Mouse (Mus musculus): Measurements from ENCODE around the gene Rassf5. TPM values are rescaled to one million over a fixed set of nuclear protein-coding genes. Genes with fewer than 3 reads are reported as not detected.
"Not testable (repeated sequence)": the region's sequence is repeated elsewhere in the genome, so short reads cannot be mapped to it uniquely, and the experiment has no call there.

Rassf5 gene
- polyA plus RNA-seq, 1 experiment from 2014 or later: 8.0 TPM

GRCm38 (mm10) chr1:131161091-131161490, 84.0 kb downstream of the Rassf5 start:
- Histone ChIP-seq H3K4me3 (ENCODE audit: low read depth, low read length) (no peak overlapping the region), H3K4me2 (ENCODE audit: low read depth, low read length) (no peak overlapping the region), H3K27ac (ENCODE audit: low read depth) (no peak overlapping the region), H3K9me3 (ENCODE audit: low read length) (no peaks in the 10 kb centered on the region), H3K4me1 (ENCODE audit: insufficient read depth) (no peaks in the 10 kb centered on the region), H3K36me3 (replicated peaks; ENCODE audit: insufficient read depth, low read length) (peaks cover 60% of the 10 kb centered on the region), H3K27me3 (ENCODE audit: insufficient read depth, low read length) (no peaks in the 10 kb centered on the region), H3K9ac (replicated peaks) (no peak overlapping the region)
- no peak for DNase-seq
- no peak for TF ChIP-seq CTCF (IDR thresholded peaks at IDR 0.05; ENCODE audit: low read depth)
- no peak for TF ChIP-seq EP300 (IDR thresholded peaks at IDR 0.05; ENCODE audit: low read depth)
- no peak for ATAC-seq
- WGBS (ENCODE audit: insufficient replicate concordance): 53% methylated on average over 11 of the region's 11 CpGs

- not testable (repeated sequence) for H3K4me2 ChIP-seq (ENCODE audit: low read depth, low read length); DNase-seq; H3K9ac ChIP-seq (replicated peaks); H3K27ac ChIP-seq (ENCODE audit: low read depth); H3K4me1 ChIP-seq (ENCODE audit: insufficient read depth); H3K9me3 ChIP-seq (ENCODE audit: low read length); H3K4me3 ChIP-seq (ENCODE audit: low read depth, low read length); H3K27me3 ChIP-seq (ENCODE audit: insufficient read depth, low read length)
- ATAC-seq: peak; percentile 35; the same call in 1 of the 2 replicates
- WGBS (ENCODE audit: insufficient replicate concordance): 75% methylated on average over 3 of the region's 3 CpGs
- H3K36me3 ChIP-seq (replicated peaks; ENCODE audit: insufficient read depth, low read length): peaks cover 47% of the 10 kb centered on the region
Measured at GRCm38 (mm10) chr1:131159573-131160327, 85.3 kb downstream of the Rassf5 start.

GRCm38 (mm10) chr1:131155456-131155855, 89.6 kb downstream of the Rassf5 start:
- H3K4me2 ChIP-seq (ENCODE audit: low read depth, low read length): no peak overlapping the region
- H3K4me3 ChIP-seq (ENCODE audit: low read depth, low read length): no peak overlapping the region
- H3K27ac ChIP-seq (ENCODE audit: low read depth): no peak overlapping the region
- H3K9ac ChIP-seq (replicated peaks): no peak overlapping the region
- DNase-seq (peak; percentile 63), ATAC-seq (no peak)
- H3K27me3 ChIP-seq (ENCODE audit: insufficient read depth, low read length): no peaks in the 10 kb centered on the region
- TF ChIP-seq CTCF (IDR thresholded peaks at IDR 0.05; ENCODE audit: low read depth) (peak; percentile 96), EP300 (IDR thresholded peaks at IDR 0.05; ENCODE audit: low read depth) (no peak)
- H3K9me3 ChIP-seq (ENCODE audit: low read length): no peaks in the 10 kb centered on the region
- H3K4me1 ChIP-seq (ENCODE audit: insufficient read depth): peaks cover 10% of the 10 kb centered on the region
- 50% methylated on average over 2 of the region's 2 CpGs for WGBS (ENCODE audit: insufficient replicate concordance)
- peaks cover 13% of the 10 kb centered on the region for H3K36me3 ChIP-seq (replicated peaks; ENCODE audit: insufficient read depth, low read length)

GRCm38 (mm10) chr1:131153018-131153629, 91.9 kb downstream of the Rassf5 start, which contains the start of gene Eif2d:
TSS of gene Eif2d (plus strand) at chr1:131153181.
- DNase-seq (peak; percentile 92), ATAC-seq (peak; percentile 99)
- no peak for TF ChIP-seq CTCF (IDR thresholded peaks at IDR 0.05; ENCODE audit: low read depth)
- 0 out of 2 replicates have a peak, but pooled peaks have one; percentile 49 for TF ChIP-seq EP300 (IDR thresholded peaks at IDR 0.05; ENCODE audit: low read depth)
- Histone ChIP-seq H3K27me3 (ENCODE audit: insufficient read depth, low read length) (no peaks in the 10 kb centered on the region), H3K4me1 (ENCODE audit: insufficient read depth) (peaks cover 10% of the 10 kb centered on the region), H3K9me3 (ENCODE audit: low read length) (no peaks in the 10 kb centered on the region), H3K36me3 (replicated peaks; ENCODE audit: insufficient read depth, low read length) (peaks cover 3% of the 10 kb centered on the region; the same call in 1 of the 2 replicates), H3K27ac (ENCODE audit: low read depth) (peak within 1 kb of the TSS; percentile 67), H3K4me2 (ENCODE audit: low read depth, low read length) (peak within 1 kb of the TSS; percentile 92), H3K4me3 (ENCODE audit: low read depth, low read length) (peak within 1 kb of the TSS; percentile 87), H3K9ac (replicated peaks) (peak within 1 kb of the TSS; percentile 84)
- under 1% methylated on average over 27 of the region's 27 CpGs for WGBS (ENCODE audit: insufficient replicate concordance)

- H3K9ac ChIP-seq (replicated peaks): no peak overlapping the region
- TF ChIP-seq CTCF (IDR thresholded peaks at IDR 0.05; ENCODE audit: low read depth) (no peak), EP300 (IDR thresholded peaks at IDR 0.05; ENCODE audit: low read depth) (no peak)
- no peak overlapping the region for H3K4me2 ChIP-seq (ENCODE audit: low read depth, low read length)
- no peaks in the 10 kb centered on the region for H3K36me3 ChIP-seq (replicated peaks; ENCODE audit: insufficient read depth, low read length)
- H3K9me3 ChIP-seq (ENCODE audit: low read length): no peaks in the 10 kb centered on the region
- H3K4me3 ChIP-seq (ENCODE audit: low read depth, low read length): no peak overlapping the region
- H3K27ac ChIP-seq (ENCODE audit: low read depth): no peak overlapping the region
- no peaks in the 10 kb centered on the region for H3K27me3 ChIP-seq (ENCODE audit: insufficient read depth, low read length)
- 71% methylated on average over 1 of the region's 1 CpGs for WGBS (ENCODE audit: insufficient replicate concordance)
- DNase-seq (no peak), ATAC-seq (no peak)
- H3K4me1 ChIP-seq (ENCODE audit: insufficient read depth): peaks cover 10% of the 10 kb centered on the region
Measured at GRCm38 (mm10) chr1:131149496-131149895, 95.6 kb downstream of the Rassf5 start.

GRCm38 (mm10) chr1:131146181-131146614, 98.9 kb downstream of the Rassf5 start:
- 35% methylated on average over 3 of the region's 3 CpGs for WGBS (ENCODE audit: insufficient replicate concordance)
- DNase-seq: no peak

GRCm38 (mm10) chr1:131145222-131145621, 99.8 kb downstream of the Rassf5 start:
- DNase-seq; H3K27me3 ChIP-seq (ENCODE audit: insufficient read depth, low read length); ATAC-seq; H3K9me3 ChIP-seq (ENCODE audit: low read length); H3K4me2 ChIP-seq (ENCODE audit: low read depth, low read length); H3K27ac ChIP-seq (ENCODE audit: low read depth); H3K4me1 ChIP-seq (ENCODE audit: insufficient read depth); H3K4me3 ChIP-seq (ENCODE audit: low read depth, low read length); H3K9ac ChIP-seq (replicated peaks); H3K36me3 ChIP-seq (replicated peaks; ENCODE audit: insufficient read depth, low read length): not testable (repeated sequence)
- 46% methylated on average over 3 of the region's 3 CpGs for WGBS (ENCODE audit: insufficient replicate concordance)

More at GRCm38 (mm10) chr1:131146181-131146614, 98.9 kb downstream of the Rassf5 start:
- H3K27ac ChIP-seq (ENCODE audit: low read depth): no peak overlapping the region
- H3K36me3 ChIP-seq (replicated peaks; ENCODE audit: insufficient read depth, low read length): no peaks in the 10 kb centered on the region
- H3K9ac ChIP-seq (replicated peaks): no peak overlapping the region
- no peak for ATAC-seq
- H3K4me3 ChIP-seq (ENCODE audit: low read depth, low read length): no peak overlapping the region
- H3K27me3 ChIP-seq (ENCODE audit: insufficient read depth, low read length): no peaks in the 10 kb centered on the region
- TF ChIP-seq CTCF (IDR thresholded peaks at IDR 0.05; ENCODE audit: low read depth): no peak
- TF ChIP-seq EP300 (IDR thresholded peaks at IDR 0.05; ENCODE audit: low read depth): peak; percentile 15; the same call in 1 of the 2 replicates
- H3K4me2 ChIP-seq (ENCODE audit: low read depth, low read length): no peak overlapping the region
- no peaks in the 10 kb centered on the region for H3K4me1 ChIP-seq (ENCODE audit: insufficient read depth)
- H3K9me3 ChIP-seq (ENCODE audit: low read length): no peaks in the 10 kb centered on the region
